Mouse (Mus musculus): ENCODE results near the gene Marveld3.

Marveld3 gene

GRCm38 (mm10) chr8:109964106-109964505, 2.1 kb upstream of the Marveld3 start:
- in situ Hi-C loops (cut with MboI, MseI) = no loop called here

GRCm38 (mm10) chr8:109963421-109963820, 1.4 kb upstream of the Marveld3 start:
- in situ Hi-C loops (cut with MboI, MseI) = no loop called here

GRCm38 (mm10) chr8:109962896-109963295, 893 bp upstream of the Marveld3 start:
- in situ Hi-C loops (cut with MboI, MseI) = no loop called here

GRCm38 (mm10) chr8:109959112-109959511, 2.9 kb downstream of the Marveld3 start:
- in situ Hi-C loops (cut with MboI, MseI) = no loop called here

- in situ Hi-C loops (cut with MboI, MseI) = no loop called here
Measured at GRCm38 (mm10) chr8:109958036-109958655, 3.9 kb downstream of the Marveld3 start.

- in situ Hi-C loops (cut with MboI, MseI) = no loop called here
Measured at GRCm38 (mm10) chr8:109957167-109958028, 4.6 kb downstream of the Marveld3 start.

- in situ Hi-C loops (cut with MboI, MseI) = no loop called here
Measured at GRCm38 (mm10) chr8:109954486-109954948, 7.5 kb downstream of the Marveld3 start.

- in situ Hi-C loops (cut with MboI, MseI) = no loop called here
Measured at GRCm38 (mm10) chr8:109952171-109952570, 9.8 kb downstream of the Marveld3 start.

- in situ Hi-C loops (cut with MboI, MseI) = no loop called here
Measured at GRCm38 (mm10) chr8:109948285-109948564, 13.8 kb downstream of the Marveld3 start.

GRCm38 (mm10) chr8:109947447-109948284, 14.3 kb downstream of the Marveld3 start:
- in situ Hi-C loops (cut with MboI, MseI) = no loop called here

GRCm38 (mm10) chr8:109946272-109946671, 15.7 kb downstream of the Marveld3 start:
- in situ Hi-C loops (cut with MboI, MseI) = no loop called here

GRCm38 (mm10) chr8:109945694-109946093, 16.3 kb downstream of the Marveld3 start:
- in situ Hi-C loops (cut with MboI, MseI) = no loop called here

GRCm38 (mm10) chr8:109945153-109945632, 16.8 kb downstream of the Marveld3 start:
- in situ Hi-C loops (cut with MboI, MseI) = no loop called here

- in situ Hi-C loops (cut with MboI, MseI) = no loop called here
Measured at GRCm38 (mm10) chr8:109941606-109942360, 20.2 kb downstream of the Marveld3 start.

GRCm38 (mm10) chr8:109920406-109921390, 41.3 kb downstream of the Marveld3 start:
- in situ Hi-C loops (cut with MboI, MseI) = no loop called here

- in situ Hi-C loops (cut with MboI, MseI) = no loop called here
Measured at GRCm38 (mm10) chr8:109917277-109917676, 44.7 kb downstream of the Marveld3 start.

GRCm38 (mm10) chr8:109907376-109907775, 54.6 kb downstream of the Marveld3 start:
- in situ Hi-C loops (cut with MboI, MseI) = no loop called here

GRCm38 (mm10) chr8:109906907-109907306, 55.1 kb downstream of the Marveld3 start:
- in situ Hi-C loops (cut with MboI, MseI) = no loop called here

- in situ Hi-C loops (cut with MboI, MseI) = no loop called here
Measured at GRCm38 (mm10) chr8:109904928-109905668, 56.9 kb downstream of the Marveld3 start.

Measured in T-helper 2 cell (primary cell).